Mouse (Mus musculus) kidney, adult 9 months (tissue): Measurements from ENCODE around the gene Lctl.

ENCODE experiments used
- DNase-seq: peaks from one replicate; pipeline ENCODE4 v3.0.0; 2022

Lctl gene

GRCm38 (mm10) chr9:64116876-64117275, at the start of gene Lctl:
Lctl (plus strand) TSS chr9:64117147.
- DNase-seq, result peak; percentile 72

DNA sequence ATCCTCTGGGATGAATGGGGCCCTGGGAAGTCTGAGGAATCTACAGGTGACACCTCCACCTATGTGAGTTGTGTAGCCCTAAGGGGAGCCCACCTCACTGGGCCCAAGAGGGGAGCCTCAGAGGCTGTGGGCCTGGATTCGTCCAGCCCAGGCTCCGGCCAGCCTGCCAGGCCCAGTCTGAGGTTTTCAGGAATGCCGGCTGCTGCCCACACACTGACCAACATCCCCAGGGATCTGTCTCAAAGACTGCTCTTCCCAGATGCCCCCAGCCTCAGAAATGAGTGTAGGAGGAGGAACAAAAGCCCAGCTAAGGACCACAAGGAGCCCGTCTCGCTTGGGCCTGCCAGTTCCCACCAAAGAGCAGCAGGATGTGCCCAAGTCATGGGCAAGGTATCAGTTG, 49.2 kb upstream of the Lctl start:
- no peak for DNase-seq

GRCm38 (mm10) chr9:64068571-64068970, 48.4 kb upstream of the Lctl start:
- no peak for DNase-seq

DNA sequence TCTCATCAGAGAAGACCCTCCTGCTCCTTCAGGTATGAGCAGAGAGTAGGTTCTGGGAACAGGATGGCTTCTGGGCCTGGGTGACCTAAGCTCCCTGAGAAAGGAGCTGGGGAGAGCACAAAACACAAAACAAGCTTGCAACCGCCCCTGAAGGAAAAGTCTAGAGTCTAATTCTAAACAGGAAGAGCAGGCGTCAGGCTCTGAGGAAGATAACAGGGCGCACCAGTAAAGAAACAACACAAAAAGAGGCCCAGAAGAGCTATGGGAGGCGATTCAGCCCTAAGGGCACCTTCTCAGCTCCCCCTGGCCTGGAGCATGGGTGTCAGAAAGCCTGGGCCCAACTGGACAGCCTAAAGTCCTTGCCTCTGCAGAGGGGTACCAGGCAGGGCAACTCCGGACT, 47.8 kb upstream of the Lctl start:
- DNase-seq, result no peak

- DNase-seq, result no peak
Measured at GRCm38 (mm10) chr9:64070674-64071073, 46.3 kb upstream of the Lctl start.

DNA sequence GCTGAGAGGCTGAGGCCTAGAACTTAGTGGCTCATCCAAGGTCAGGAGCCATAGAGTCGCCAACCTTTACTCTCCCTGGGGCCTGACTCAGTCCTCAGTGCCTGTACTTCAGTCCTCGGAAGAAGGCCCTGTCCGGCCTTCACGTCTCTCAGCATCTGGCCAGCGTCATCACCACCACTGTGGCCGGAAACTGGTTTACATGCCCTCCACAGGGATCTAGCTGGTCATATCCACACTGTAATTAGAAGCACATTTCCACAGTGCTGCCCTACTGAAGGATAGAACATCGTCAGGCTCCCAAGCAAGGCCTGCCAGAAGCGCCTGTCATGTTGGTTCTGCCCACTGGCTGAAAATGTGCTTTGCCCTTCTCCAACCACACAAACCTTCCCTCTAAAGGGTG, 42.1 kb upstream of the Lctl start:
- no peak for DNase-seq

DNA sequence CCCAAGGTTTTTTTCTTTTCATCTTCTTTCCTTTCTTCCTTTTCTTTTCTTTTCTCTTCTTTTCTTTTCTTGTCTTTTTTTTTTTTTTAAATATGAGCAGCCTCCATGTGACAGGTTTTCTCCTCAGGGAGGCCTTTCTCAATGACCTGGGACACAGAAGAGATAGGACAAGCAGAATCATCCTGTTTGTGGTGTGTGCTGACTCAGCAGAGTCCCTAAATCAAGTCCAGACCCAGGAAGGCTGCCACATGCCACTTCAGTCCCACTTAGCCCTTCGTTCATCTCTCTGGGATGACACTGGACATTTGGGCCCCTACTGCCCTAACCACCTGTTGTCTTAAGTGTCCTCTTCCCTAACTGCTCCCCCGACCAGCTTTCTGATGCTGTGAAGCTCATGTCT, 40.5 kb upstream of the Lctl start:
- no peak for DNase-seq

- no peak for DNase-seq
Measured at GRCm38 (mm10) chr9:64078386-64078792, 38.6 kb upstream of the Lctl start.

GRCm38 (mm10) chr9:64079922-64080321, 37.0 kb upstream of the Lctl start:
- no peak for DNase-seq

- peak; percentile 58 for DNase-seq
Measured at GRCm38 (mm10) chr9:64084231-64084630, 32.7 kb upstream of the Lctl start.

DNA sequence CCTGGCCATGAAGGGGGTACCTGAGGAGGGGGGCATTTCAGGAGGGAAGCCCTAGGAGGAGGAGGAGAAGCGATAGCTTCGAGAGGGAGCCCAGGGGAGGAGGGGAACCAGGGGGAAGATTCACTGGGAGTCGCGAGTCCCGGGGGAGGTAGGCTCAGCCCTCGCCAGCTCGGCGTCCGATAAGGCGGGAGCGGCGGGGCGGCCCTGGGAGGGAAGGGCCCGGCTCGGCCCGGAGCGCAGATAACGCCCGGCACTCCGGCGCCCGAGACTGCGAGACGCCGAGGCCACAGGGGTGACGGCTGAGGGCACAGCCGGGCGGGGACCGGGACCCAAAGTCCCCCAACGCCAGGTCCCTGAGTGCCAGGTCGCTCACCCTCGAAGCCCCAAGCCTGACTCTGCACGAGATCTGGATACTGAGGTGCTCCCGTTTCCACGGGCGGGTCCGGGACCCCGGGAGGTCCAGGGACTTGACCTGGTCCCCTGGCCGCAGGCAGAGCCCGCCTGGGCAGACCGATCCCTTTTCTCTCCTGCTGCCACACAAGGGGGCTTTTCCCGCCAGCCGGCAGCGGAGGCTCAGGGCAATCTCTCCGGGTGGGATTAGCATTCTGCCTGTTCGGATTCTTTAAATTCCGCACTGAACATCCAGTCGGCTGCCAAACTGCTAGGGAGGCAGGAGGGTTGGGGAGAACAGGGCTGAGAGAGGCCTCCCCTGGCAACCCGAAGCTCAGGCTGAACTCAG, 32.1 kb upstream of the Lctl start:
- no peak for DNase-seq

DNA sequence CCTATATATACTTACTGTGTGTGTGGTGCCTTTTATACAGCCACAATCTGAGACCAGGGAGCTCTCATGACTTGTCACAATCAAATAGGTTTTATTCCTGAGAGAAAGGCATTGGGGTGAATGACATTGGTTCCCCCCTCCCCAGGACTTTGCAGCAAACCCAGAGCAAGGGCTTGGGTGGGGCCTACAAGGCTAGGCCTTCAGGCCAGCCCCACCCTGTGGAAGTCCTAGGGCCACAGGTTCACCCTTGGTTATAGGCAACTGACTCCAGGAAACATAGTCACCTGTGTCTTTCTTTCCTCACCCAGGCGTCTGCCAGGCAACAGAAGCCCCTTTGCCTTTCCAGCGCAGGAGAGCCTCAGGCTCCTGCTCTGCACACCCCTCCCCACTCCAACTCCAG, 31.0 kb upstream of the Lctl start:
- no peak for DNase-seq

GRCm38 (mm10) chr9:64086543-64086942, 30.4 kb upstream of the Lctl start:
- DNase-seq, result no peak

GRCm38 (mm10) chr9:64087461-64088235, 29.3 kb upstream of the Lctl start:
- peak; percentile 84 for DNase-seq

DNA sequence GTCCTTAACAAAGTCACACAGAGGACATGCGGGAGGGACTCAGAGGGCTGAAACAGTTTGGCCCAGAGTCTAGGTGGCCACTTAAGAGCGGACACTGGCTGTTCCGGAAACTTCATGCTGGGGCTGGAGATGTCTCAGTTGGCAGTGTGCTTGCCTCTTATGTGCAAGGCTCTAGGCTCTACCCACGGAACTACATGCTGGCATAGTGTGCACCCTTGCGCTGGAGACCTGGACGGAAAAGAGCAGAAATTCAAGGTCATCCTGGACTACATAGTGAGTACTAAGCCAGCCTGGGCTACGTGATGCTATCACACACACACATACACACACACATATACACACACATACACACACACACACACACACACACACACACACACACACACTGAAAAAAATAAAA, 28.6 kb upstream of the Lctl start:
- no peak for DNase-seq

DNA sequence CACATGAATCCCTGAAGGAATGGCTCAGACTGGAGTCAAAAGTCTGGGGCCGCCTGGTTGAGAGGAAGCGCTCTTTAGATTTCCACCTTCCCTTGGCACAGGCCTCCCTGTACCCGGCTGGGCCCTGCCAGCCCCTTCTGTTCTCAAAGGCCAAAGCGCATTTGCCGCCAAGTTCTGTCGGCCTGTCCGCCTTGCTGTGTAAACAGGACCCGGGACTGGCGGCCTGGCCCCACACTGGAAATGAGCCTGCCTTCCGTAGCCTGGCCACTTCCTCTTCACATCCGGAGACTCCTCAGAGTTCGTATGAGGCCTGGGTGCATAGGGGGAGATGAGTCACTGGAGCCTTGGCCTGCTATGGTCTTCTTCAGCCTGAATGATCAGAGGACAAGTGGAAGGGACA, 27.9 kb upstream of the Lctl start:
- peak; percentile 68 for DNase-seq

- DNase-seq, result peak; percentile 25
Measured at GRCm38 (mm10) chr9:64094083-64094482, 22.9 kb upstream of the Lctl start.

DNA sequence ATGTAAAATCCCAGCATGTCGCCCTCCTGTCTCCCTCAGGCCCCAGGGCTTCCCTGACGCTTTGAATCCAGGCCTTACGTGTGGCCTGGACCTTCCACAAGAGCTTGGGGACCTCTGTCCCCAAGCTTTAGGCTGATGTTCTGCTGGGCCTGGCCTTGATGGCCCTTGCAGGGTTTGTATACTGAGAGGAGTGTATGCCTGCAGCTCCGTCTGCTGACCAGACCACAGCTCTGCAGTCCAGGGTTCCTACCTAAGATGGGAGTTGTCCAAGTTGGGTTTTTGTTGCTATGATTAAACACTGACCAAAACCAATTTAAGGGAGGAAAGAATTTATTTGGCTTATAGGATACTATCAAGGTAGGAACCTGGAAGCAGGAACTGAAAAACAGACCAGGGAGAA, 18.7 kb upstream of the Lctl start:
- DNase-seq, result no peak

- DNase-seq, result peak; percentile 76
Measured at GRCm38 (mm10) chr9:64100442-64100841, 16.5 kb upstream of the Lctl start.

DNA sequence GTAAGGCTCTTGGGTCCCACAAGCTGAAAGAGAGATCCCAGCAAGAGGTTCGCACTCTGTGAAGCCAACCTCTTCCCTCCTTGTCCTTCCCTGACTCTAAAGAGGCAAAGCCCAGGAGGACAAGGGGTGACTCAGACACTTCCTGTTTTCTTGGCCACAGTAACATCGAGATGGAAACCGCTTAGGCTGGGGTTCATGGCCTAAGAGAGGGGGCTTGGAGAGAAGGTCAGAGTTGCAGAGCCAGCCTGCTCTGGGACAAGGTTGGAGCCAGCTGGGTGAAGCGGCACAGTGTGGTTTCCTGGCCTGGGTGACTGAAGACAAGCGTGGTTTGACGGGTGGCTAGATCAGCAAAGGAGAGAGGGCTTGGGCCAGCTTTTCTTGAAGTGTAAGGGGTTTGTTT, 11.6 kb upstream of the Lctl start:
- no peak for DNase-seq

- no peak for DNase-seq
Measured at GRCm38 (mm10) chr9:64110502-64110901, 6.4 kb upstream of the Lctl start.

GRCm38 (mm10) chr9:64114646-64115045, 2.3 kb upstream of the Lctl start:
- DNase-seq, result no peak

DNA sequence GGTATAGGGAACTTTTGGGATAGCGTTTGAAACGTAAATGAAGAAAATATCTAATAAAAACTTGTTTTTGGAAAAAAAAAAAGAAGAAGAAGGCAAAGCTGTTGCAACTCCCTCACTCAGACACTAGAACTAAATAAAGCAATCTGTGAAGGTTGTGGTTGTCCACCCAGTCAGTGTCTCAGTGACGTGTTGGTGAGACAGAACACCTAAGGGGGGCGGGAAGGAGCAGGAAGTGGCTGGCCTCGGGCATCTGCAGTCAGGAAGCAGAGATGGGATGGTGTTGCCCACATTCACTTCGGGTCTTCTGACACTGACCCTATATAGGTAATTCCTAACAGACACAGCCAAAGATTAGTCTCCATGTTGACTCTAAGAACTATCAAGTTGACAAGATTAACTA, 1.2 kb upstream of the Lctl start:
- no peak for DNase-seq

GRCm38 (mm10) chr9:64119898-64120297, 3.0 kb downstream of the Lctl start:
- peak; percentile 66 for DNase-seq
